Mouse (Mus musculus) embryonic fibroblast, embryonic 13.5 days (primary cell): Measurements from ENCODE around the gene Camk1g.

Source experiments
- CTCF ChIP-seq: IDR thresholded peaks from 2 replicates; pipeline ENCODE4 v1.5.1; 2011; ENCODE audit warnings: mild to moderate bottlenecking, control low read depth, low read length, moderate library complexity, borderline replicate concordance; ENCODE audit not compliant: insufficient read depth
- POLR2A ChIP-seq: IDR thresholded peaks from 2 replicates; pipeline ENCODE4 v1.6.1; 2011; ENCODE audit warnings: low read depth, mild to moderate bottlenecking, control low read depth, low read length, moderate library complexity

DNA sequence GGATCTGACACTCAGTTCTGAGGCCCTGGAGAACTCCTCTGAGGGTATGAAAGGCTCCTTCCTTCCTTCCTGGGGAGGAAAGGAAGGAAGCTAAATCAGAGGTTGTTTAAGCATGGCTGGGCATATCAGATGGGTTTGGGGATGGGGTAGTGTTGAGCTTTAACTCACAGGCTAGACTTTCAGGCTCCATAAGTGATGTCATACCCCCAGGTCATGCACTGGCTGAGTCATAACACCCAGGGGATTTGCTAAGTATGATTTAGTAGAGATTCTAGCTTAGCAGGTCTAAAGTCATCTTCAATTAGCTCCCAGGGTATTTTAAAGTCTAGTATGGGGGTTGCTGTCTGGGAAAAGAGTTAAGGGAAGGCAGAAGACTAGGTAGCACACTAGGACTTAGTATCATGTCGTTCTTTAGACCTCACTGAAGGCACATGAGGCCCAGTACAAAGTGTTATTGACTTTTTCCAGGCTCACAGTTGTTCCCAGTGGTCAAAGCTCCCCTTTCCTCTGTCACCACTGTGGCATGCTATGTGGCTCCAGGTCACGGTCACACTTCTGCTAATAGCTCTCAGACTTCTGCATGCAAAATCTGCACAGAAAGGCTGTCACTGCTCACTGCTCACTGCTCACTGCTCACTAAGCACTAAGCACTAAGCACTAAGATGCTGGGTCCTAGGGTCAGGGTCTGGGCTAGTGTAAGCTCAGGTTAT lies 28.8 kb upstream of the Camk1g start:
- TF ChIP-seq CTCF = no peak
- no peak for TF ChIP-seq POLR2A
